Mouse (Mus musculus) urinary bladder, postnatal 4 days (tissue): Measurements from ENCODE around the gene Actn4.

Experiments
- DNase-seq, 2 experiments: peaks; one replicate each; pipeline ENCODE4 v3.0.0; 2021 to 2022; ENCODE audit warnings: low spot score in 2 of 2

Gene Actn4

DNA sequence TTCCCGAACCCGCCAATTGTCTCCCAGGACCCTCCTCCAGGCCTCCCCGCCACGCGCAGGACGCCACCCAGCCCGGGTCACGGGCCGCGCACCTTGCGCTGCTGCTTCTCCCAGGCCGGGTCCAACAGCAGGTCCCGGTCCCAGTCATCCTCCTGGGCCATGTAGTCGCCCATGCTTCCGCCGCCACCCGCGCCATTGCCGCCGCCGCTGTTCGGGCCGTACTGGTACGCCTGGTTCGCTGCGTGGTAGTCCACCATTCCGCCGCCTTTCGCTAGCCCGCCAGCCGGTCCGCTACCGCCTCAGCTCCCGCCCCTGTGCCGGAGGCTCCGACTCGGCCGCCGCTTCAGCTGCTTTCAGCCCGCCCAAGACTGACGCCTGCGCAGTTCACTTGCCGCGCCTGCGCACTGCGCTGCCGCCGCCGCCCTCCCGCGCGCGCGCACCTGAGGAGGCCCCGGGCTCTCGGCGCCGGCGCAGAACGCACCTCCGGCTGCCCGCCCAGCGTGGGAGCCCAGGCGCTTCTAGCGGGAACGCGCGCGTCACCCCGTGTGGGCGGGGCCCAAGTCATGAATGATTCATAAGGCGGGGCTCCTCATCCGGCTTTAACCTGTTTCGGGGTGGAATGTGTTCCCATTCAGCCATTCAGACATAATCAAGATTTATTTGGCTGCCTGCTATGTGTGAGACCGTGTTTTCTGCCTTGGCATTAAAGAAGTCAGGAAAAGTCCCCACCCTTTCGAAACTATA is at the start of gene Actn4:
TSS of gene Actn4 (minus strand) at position 414 of the 744 bp plus-strand sequence.
- peak; percentile 98 to 99 for DNase-seq

GRCm38 (mm10) chr7:29008714-29009113 is 46.6 kb upstream of the Actn4 start:
- no peak for DNase-seq

DNA sequence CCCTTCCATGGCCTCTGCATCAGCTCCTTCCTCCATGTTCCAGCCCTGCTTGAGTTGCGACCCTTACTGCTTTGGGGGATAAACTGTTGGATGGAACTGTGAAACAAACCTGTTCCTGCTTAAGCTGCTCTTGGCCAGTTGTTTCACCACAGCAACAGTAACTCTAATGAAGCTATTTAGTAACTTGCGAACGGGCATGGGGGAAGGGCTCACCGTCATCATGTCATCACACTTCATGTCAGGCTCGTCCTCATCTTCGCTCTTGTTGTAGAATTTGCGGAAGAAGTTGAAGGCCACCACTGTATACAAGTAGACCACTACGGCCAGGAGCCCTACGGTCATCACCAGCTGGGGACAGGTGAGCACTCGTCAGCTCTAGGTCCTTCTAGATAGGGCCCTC is 46.0 kb upstream of the Actn4 start:
- no peak for DNase-seq

DNA sequence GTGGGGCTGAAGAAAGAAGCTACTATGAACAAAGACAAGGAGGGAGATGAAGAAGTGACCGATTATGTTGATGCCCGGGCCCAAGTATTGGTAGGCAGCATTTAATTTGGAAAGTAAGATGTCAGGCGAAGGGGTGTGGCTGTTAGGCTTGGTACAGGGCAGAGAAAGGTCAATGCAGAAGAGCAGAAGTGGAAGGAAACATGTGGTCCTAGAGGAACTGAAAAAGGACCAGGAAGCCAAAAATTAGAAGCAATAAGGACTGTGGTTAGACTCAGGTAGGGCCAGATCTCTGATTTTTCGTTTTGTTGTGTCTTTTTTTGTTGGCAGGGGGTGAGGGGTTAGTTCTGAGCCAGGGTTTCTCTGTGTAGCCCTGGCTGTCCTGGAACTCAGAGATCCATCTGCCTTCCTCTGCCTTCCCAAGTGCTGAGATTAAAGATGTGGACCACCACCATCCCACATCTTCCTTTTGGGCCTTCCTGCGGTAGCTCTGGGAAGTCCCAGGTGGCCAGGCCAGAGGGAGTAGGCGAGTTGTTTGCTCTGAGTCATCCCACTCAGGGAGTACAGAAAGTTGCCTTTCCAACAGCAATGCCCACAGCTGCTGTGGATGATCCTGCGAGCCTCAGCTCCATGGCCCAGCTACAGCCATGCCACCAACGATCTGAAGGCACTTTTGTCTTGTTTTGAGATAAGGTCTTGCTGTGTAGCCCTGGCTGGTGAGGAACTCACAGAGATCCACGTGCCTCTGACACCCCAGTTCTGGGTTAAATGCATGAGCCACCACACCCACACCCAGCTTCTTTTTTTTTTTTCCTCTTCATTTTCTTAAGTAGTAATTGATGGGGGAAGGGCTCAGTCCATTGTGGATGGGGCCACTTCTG is 45.3 kb upstream of the Actn4 start:
- no peak for DNase-seq

GRCm38 (mm10) chr7:29000651-29001605 is 38.8 kb upstream of the Actn4 start:
- peak; percentile 50 to 85 for DNase-seq

- DNase-seq, result no peak
These were observed 31.3 kb upstream of the Actn4 start for GRCm38 (mm10) chr7:28993402-28993801.

DNA sequence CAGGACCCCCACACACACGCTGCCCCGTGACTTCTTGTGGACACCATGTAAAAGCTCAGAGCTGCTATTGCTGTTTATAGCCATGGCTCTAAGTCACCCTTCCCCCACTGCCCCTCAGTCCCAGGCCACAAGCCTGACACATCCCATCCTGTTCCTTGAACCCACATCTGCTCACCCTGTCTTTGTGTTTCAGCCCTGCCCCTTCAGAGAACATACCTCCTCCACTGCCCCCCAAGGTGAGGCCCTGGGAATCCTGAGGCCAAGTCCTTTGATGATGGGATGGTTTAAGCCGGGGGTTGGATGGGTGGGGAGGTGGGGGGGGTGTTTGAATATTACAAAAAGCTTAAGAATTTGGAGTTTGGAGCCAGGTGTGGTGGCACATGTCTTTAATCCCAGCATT is 30.9 kb upstream of the Actn4 start:
- DNase-seq, result no peak

DNA sequence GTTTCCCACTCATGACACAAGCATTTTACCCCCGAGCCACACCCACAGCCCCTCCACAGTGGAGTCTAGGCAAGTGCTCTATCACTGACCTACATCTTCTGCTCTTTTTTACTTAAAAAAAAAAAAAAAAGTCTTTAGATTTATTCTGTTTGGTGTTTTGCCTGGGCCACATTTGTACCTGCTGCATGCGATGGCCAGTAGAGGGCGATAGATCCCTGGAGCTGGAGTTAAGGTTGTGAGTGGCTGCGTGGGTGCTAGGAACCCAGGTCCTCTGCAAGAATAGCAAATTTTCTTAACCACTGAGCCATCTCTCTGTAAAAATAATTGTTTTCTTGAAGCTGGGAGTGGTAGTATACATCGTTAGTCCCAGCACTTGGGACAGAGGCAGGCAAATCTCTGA is 29.5 kb upstream of the Actn4 start:
- no peak for DNase-seq

GRCm38 (mm10) chr7:28990766-28991273 is 28.7 kb upstream of the Actn4 start:
- no peak for DNase-seq

- DNase-seq, result no peak
These were observed 23.1 kb upstream of the Actn4 start for GRCm38 (mm10) chr7:28985207-28985606.

DNA sequence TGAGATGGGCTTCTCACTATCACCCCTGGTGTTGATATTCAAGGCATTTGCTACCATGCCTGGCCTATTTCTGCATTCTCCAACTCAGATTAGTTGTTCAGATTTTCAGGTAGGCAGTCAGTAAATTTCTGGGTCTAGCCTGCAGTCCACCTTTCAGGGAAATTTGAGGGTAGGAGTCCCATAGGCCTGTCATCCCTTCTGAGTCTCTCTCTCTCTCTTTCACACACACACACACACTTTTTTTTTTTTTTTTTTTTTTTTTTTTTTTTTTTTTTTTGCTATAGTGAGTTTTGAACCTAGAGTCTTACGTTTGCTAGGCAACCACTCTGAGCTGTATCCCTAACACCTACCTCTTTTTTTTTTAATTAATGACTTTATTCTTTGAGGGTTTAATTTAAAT is 22.3 kb upstream of the Actn4 start:
- no peak for DNase-seq

DNA sequence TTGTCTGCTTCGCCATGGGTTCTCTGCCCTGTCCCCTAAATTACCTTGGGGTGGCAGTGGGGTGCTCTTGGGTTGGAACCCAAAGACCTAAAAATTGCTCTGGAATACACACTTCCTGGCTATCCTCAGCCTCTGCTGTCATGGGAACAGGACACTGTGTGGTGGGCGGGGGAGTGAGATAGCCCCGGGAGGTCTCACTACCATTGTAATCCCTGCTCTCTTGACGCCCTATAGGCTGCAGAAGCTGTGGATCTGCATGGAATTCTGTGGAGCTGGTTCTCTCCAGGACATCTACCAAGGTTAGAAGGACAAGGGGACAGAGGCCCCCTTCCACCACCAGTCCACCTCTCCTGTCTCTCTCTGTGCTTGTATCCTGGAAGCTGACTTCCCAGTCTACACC is 21.7 kb upstream of the Actn4 start:
- DNase-seq, result no peak

GRCm38 (mm10) chr7:28983141-28983564 is 21.0 kb upstream of the Actn4 start:
- no peak for DNase-seq

- DNase-seq, result peak in 1 of 2 experiments; percentile 30
These were observed 20.3 kb upstream of the Actn4 start for GRCm38 (mm10) chr7:28982274-28983013.

GRCm38 (mm10) chr7:28981651-28982273 is 19.6 kb upstream of the Actn4 start, which contains the start of the genes Eif3k and Map4k1:
Eif3k (minus strand) TSS chr7:28981864.
Map4k1 (plus strand) TSS chr7:28982050.
- peak; percentile 95 to 96 for DNase-seq

- DNase-seq, result no peak
These were observed 15.4 kb upstream of the Actn4 start for GRCm38 (mm10) chr7:28977556-28977955.

DNA sequence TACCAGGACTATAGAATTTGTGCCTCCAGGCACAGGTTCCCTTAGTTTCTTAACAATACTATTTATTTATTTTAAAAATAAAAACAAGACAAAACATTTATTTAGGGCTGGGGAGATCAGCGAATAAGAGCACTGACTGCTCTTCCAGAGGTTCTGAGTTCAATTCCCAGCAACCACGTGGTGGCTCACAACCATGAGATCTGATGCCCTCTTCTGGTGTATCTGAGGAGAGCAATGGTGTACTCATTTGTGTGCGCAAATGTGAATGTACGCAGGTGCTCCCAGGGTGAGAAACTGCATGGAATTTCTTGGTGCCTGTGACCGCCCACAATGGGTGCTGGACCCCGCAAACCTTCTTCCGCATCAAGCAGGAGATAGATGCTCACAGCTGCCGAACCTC is 10.9 kb upstream of the Actn4 start:
- no peak for DNase-seq

- peak; percentile 72 to 88 for DNase-seq
These were observed 10.4 kb upstream of the Actn4 start for GRCm38 (mm10) chr7:28972542-28972985.

DNA sequence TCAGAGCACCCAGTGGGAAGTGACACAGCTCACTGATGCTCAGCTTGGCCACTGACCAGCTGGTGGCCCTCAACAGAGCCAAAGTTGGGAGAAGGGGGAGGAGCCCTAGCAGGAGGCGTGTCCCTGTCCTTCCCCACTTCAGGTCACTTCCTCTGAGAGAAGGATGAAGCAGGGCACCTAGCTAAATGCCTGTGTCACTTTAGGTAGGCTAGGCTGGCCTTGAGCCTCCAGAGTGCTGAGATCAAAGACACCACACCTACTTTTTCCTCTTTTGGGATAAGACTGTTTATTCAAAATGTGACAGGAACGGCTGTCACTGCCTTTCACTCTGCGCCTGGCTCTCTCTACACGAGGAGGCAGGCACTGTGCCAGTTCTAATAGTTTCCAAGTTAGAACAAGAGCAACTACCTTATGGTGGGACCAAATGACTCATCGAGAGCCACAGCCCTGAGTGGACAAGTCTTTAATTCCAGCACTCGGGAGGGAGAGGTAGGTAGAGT is 9.7 kb upstream of the Actn4 start:
- DNase-seq, result no peak

DNA sequence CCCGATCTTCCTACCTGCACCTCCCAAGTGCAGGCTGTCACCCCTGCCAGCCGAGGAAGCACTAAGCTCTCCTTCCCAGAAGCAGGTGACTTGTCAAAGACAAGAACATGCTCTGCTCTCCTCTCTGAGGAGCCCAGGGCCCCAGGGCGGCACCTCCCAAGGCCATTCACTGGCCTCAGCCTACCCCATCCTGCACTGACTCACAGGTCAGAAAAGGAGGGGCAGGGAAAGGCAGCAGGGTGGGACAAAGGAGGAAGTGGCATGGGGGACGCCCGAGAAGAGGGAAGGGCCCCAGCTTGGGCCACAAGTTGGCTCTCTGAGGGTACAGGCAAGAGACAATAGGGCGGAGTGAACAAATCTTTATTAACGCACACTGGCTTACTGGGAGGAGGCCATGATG is 8.9 kb upstream of the Actn4 start:
- DNase-seq, result no peak
